ENCODE assay signal across 9 mouse cellular contexts in genomic region chr13:5803540-5804380, GRCm38 (mm10). TPM values are rescaled to one million over a fixed set of nuclear protein-coding genes. Genes with fewer than 3 reads are reported as not detected.
DNase-seq lines count a peak whose midpoint lies in the region; ATAC-seq and TF ChIP-seq lines count a peak whose summit lies in the region.
"Had no signal": no experiment of that assay in that cellular context is flagged by ENCODE, and none has a peak within 500 bp of the region (broad histone marks: within the 10 kb centered on the region; RNA-seq: fewer than 3 reads in every experiment).

No protein-coding gene starts in this region.

- H3K4me3 ChIP-seq in layer of hippocampus, adult 2 months: no peak overlapping the region
- no peak overlapping the region; the same call in 1 of the 2 replicates for H3K4me3 ChIP-seq in intestine, postnatal 0 days (ENCODE audit: low read depth, low read length)
- H3K4me3 ChIP-seq: neural tube, embryonic 12.5 days had no signal

- 4% methylated on average over 6 of the region's 6 CpGs for WGBS in intestine, postnatal 0 days

- peak overlapping the region; percentile 12; the same call in 1 of the 2 replicates for H3K27ac ChIP-seq in layer of hippocampus, adult 2 months
- peak overlapping the region; percentile 89 for H3K27ac ChIP-seq in intestine, postnatal 0 days (ENCODE audit: low read depth, low read length)
- H3K27ac ChIP-seq: neural tube, embryonic 12.5 days had no signal

- no peak for TF ChIP-seq CTCF in layer of hippocampus, adult 2 months (conservative IDR thresholded peaks at IDR 0.05)
- TF ChIP-seq CTCF in intestine, postnatal 0 days (IDR thresholded peaks at IDR 0.05; ENCODE audit: low read depth): no peak

- peak overlapping the region; percentile 43 for H3K4me2 ChIP-seq in intestine, postnatal 0 days (replicated peaks; ENCODE audit: low read depth)
- H3K4me2 ChIP-seq: neural tube, embryonic 12.5 days had no signal

- H3K36me3 ChIP-seq in intestine, postnatal 0 days (ENCODE audit: control insufficient read depth, insufficient read depth): no peaks in the 10 kb centered on the region
- H3K36me3 ChIP-seq: neural tube, embryonic 12.5 days had no signal

- peak; percentile 95 for ATAC-seq in intestine, postnatal 0 days

- H3K27me3 ChIP-seq in intestine, postnatal 0 days (replicated peaks; ENCODE audit: control insufficient read depth, insufficient read depth, low read length): no peaks in the 10 kb centered on the region
- H3K27me3 ChIP-seq: neural tube, embryonic 12.5 days had no signal

- H3K4me1 ChIP-seq in intestine, postnatal 0 days (replicated peaks; ENCODE audit: control insufficient read depth, insufficient read depth, low read length): peaks cover 12% of the 10 kb centered on the region; the same call in 1 of the 2 replicates
- H3K4me1 ChIP-seq: neural tube, embryonic 12.5 days had no signal

- H3K9ac ChIP-seq in intestine, postnatal 0 days (ENCODE audit: low read depth, low read length): no peak overlapping the region
- H3K9ac ChIP-seq: neural tube, embryonic 12.5 days had no signal

- no peaks in the 10 kb centered on the region for H3K9me3 ChIP-seq in intestine, postnatal 0 days (ENCODE audit: control insufficient read depth)
- H3K9me3 ChIP-seq: neural tube, embryonic 12.5 days had no signal

- DNase-seq in layer of hippocampus, adult 2 months (ENCODE audit: low spot score in 2 of 2): no peak
- DNase-seq in layer of hippocampus, postnatal 25 days (ENCODE audit: extremely low spot score in 1 of 2, low spot score in 1 of 2): no peak
- DNase-seq in adrenal gland, adult 8-10 months: peak; percentile 43
- peak; percentile 18 for DNase-seq in gastrocnemius, postnatal 10 days
- DNase-seq in lung, postnatal 14 days: peak; percentile 78
- no peak for DNase-seq in spleen, postnatal 14 days (ENCODE audit: low spot score in 2 of 2)
- DNase-seq in frontal cortex, adult 2 months (ENCODE audit: extremely low spot score in 1 of 2, low spot score in 1 of 2): no peak

RNA-seq across cellular contexts. Expression of gene Klf6, which starts 57.5 kb away (rescaled TPM):
- 10 to 100 TPM; 25.0 to 27.3 TPM for total RNA-seq in layer of hippocampus, adult 2 months (2021)
- 10 to 100 TPM; 28.4 to 30.7 TPM for total RNA-seq in layer of hippocampus, postnatal 25 days (2021)
- total RNA-seq in adrenal gland, adult 8-10 months (2022): 10 to 100 TPM; 34.6 to 57.1 (median 44.8) TPM
- 10 to 100 TPM; 33.5 to 36.5 TPM for total RNA-seq in gastrocnemius, postnatal 10 days (2021)
- polyA plus RNA-seq in intestine, postnatal 0 days (2015; fragmentation: Nextera tagmentation; extraction: Ambion mirVana): 64.4 and 65.3 TPM in 2 replicates
- polyA plus RNA-seq in frontal cortex, adult 2 months (2012; rRNA removed): 18.1 and 20.9 TPM in 2 replicates

Comparison
In these comparisons a context has a peak if more than half of its experiments do, and no peak if none do; other contexts are left out.
1. DNase-seq: peak in adrenal gland, adult 8-10 months (single experiment), gastrocnemius, postnatal 10 days (single experiment) and lung, postnatal 14 days (single experiment); none in layer of hippocampus, adult 2 months (0 of 2), layer of hippocampus, postnatal 25 days (0 of 2), spleen, postnatal 14 days (0 of 2) and frontal cortex, adult 2 months (0 of 2).